Mouse (Mus musculus) spleen, postnatal 4 days (tissue): ENCODE data around the gene Hpn.

ENCODE experiments used
- DNase-seq, 2 experiments: peaks; one replicate each; pipeline ENCODE4 v3.0.0; 2022; ENCODE audit warnings: low spot score in 2 of 2

Gene Hpn

GRCm38 (mm10) chr7:31140941-31141340, 25.9 kb upstream of the Hpn start:
- no peak for DNase-seq

GRCm38 (mm10) chr7:31140302-31140701, 25.2 kb upstream of the Hpn start:
- DNase-seq, result no peak

DNA sequence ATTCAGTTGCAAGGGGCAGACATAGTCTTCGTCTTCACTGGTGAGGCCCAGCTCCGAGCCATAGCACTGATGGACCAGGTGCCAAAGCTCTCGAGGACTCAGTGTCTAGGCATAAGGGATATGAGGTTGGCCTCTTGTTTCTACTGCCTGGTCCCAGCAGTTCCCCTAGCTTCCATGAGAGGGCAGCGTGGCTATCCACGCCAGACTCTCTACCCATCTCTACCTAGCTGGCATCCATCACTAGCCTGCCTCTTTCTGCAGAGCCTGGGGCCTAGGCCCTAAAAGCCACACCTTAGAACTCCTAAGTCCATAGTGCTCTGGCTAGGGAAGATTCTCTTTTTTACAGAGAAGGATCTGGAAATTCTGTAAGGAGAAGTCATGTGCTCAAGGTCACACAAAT, 24.7 kb upstream of the Hpn start:
- DNase-seq, result peak; percentile 64 to 81

DNA sequence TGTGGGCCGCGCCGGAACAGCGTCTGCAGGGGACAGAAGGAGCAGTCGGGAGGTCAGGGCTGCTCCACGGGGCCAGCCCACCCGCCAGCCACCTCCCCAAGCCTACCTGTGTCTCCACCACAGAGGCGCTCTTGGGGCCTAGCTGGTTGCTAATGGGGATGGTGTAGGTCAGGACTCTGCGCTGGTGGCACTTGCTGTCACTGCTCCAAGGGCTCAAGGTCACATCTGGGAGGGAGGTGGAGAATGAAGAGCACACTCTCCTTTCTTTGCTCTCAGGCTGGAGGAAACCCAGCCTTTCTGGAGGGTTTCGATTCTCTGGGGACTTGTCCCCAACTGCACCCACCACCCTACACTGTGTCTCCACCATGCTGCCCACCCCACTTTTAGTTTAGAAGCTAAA, 20.6 kb upstream of the Hpn start:
- no peak for DNase-seq

DNA sequence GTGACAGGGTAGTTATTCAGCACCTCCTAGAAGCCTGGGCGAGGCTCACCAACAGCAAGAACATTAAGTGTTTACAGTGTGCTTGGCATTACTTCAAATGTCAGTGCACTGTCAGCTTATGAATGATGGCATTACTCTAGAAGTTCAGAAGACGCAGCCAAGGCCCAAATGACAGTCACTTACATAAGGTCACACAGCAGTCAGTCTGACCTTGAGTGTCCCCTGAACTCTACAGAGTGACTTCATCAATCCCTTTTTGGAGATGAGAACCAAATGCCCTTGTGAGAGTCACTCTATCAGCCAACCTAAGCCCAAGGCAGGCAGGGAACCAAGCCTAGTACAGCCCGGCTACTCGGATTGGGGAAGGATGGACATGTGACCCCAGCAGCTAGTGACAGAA, 16.8 kb upstream of the Hpn start:
- DNase-seq, result no peak

- no peak for DNase-seq
These were observed 15.8 kb upstream of the Hpn start for GRCm38 (mm10) chr7:31130841-31131240.

DNA sequence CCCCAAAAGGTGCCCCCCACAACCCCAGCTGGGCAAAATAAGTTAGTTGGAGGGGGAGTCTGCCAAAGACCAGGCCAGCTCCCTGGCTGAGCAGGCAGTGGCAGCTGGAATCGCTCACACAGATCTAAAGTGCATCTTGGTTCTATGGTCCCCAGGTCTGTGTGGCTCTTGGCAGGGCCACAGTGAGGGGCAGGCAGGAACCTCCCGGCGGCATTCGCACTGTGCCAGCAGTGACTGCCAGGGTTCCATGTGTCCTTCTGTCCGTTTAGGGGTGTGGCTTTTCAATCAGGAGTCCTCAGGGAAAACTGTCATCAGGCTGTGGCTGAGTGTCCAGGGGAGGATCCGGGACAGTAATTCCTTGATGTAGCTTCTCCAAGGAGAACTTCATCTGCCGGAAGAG, 15.1 kb upstream of the Hpn start:
- DNase-seq, result no peak

GRCm38 (mm10) chr7:31128157-31128705, 13.1 kb upstream of the Hpn start:
- no peak for DNase-seq

- DNase-seq, result no peak
These were observed 12.0 kb upstream of the Hpn start, which contains the start of gene Scn1b for GRCm38 (mm10) chr7:31126851-31127724. TSS of gene Scn1b (minus strand) at chr7:31127003.

DNA sequence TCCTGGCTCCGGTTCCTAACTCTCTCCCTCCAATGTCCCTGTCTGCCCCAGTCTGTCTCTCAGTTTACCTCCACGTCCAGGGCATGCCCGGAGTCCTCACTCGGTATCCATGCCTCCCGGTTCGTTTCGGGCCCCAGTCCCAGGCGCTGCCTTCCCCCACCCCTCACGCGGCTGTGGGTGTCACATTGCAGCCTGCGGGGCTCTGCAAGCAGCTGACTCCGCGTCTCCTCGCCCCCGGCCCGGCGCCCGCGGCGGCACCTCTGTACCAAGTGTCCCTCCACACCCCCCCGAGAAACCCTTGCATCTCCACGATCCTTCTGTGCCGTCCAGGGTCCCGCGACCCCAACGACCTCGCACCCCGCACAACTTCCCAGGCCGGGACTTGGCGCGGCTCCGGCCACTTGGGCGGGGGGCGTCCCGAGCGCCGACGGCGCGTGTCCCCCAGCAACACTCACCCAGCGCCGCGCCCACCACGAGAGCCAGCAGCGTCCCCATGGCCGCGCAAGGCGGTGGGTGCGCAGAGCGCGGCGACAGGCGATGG, 11.2 kb upstream of the Hpn start:
- DNase-seq, result no peak

DNA sequence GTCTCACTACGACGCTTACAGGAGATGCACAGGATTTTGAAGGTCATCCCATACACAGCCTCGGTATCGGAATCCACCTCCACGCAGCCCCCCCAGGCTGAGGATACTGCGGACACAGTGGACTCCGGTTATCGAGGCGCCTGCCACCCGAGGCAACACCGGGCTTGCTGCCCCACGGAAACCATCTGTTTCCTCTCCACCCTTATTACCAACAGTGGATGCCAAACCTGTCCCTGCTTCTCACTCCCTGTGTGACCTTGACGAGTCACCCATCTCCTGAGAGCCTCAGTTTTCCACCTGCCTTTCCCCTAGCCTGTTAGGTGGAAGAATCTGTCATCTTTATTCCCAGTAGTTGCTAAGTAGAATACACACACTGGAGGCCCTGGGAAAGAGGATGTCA, 10.0 kb upstream of the Hpn start:
- no peak for DNase-seq

DNA sequence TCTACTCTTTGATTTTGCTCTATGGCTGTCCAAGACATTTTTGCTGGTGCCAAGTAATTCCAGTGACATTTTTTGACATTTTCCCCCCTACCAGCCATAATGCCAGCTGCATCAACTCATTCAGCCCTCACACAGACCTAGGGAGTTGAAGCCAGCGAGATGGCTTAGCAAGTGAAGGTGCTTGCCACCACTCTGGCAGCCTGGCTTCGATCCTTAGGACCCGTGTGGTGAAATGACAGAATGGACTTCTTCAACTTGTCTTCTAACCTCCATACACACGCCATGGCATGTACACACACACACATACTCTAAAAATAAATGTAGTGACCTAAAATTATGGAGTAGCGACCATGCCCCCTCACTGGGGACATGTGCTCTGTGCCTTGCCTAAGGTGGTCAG, 9.3 kb upstream of the Hpn start:
- DNase-seq, result no peak

GRCm38 (mm10) chr7:31123697-31124096, 8.6 kb upstream of the Hpn start:
- no peak for DNase-seq

- DNase-seq, result no peak
These were observed 7.8 kb upstream of the Hpn start for GRCm38 (mm10) chr7:31122641-31123631.

DNA sequence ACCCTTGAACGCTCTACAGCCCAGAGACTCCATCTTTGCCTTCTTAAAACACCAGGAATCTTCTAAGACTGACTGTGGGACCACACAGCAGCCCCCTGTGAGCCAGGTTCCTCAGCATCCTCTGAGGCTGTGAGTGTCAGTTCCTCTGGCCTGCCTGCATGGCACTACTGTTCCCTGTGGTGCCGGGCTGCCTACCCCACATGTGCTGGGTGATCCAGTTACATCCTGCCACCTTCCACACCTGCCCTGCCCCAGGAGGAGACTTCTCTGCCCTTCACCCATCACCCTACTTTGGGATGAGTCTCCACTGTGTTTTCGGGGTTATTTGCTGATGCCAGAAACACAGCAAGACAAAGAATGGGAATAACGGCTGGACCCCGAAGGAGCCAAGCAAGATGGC, 4.5 kb upstream of the Hpn start:
- DNase-seq, result no peak

GRCm38 (mm10) chr7:31118486-31118885, 3.4 kb upstream of the Hpn start:
- no peak for DNase-seq

DNA sequence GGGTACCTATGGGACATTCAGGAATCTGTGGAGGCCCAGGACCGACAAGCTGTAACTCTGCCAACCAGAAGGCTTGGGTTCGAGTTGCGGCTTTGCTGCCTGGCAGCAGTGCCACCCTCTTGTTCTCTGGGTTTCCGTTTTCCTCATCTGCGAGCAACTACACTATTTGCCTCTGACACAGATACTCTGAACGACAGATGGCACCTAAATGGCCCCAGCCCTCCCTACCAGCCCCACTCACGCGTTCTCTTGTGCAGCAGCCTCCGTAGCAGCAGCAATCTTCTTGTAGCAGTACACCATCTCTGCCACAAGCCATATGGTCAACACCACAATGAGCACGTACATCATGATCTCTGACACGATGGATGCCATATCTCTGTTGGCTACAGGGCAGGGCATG, 2.4 kb upstream of the Hpn start:
- DNase-seq, result no peak

DNA sequence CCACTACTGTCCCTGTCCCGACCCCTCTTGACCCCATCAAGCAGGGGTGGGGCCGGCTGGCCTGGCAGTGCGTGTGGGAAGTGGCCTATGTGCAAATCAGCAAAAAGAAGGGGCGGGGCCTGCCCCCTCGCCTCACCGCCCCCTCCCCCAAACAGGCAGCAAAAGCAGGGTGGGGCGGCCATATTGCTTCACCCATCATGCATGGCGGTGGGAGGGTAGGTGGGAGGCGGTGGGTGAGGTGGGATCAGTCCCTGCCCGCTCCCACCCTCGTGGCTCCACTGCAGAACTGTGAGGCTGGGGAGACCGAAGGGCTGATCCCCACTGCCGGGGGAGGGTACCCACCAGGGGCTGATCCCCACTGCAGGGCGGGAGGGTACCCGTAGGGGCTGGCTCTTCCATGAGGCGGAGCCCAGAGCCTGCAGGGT, 1.6 kb upstream of the Hpn start:
- no peak for DNase-seq

DNA sequence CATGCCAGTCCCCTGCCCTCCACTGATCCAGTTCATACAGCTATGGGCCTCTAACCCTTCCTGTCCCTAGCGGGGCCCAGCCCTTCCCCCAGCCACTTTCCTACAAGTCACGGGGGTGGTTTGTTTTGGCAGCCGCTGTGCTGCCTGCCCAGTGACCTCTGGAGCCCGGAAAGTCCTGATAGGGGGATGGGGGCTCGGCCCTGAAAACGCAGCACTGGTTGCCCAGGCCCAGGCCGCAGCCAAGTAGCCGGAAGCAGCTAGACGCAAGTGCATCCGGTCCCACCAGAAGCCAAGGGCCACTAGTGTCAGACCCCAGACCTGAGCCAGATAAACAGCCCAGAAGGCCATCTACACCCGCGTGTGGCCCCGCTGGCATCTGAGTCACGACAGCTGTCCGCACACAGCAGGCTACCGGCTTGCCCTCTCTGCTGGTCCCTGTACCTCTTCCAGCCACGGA, 525 bp upstream of the Hpn start:
- peak in 1 of 2 experiments; percentile 45 for DNase-seq

- DNase-seq, result no peak
These were observed 444 bp downstream of the Hpn start for GRCm38 (mm10) chr7:31114646-31115045.

GRCm38 (mm10) chr7:31113800-31114199, 1.3 kb downstream of the Hpn start:
- no peak for DNase-seq

- no peak for DNase-seq
These were observed 3.1 kb downstream of the Hpn start for GRCm38 (mm10) chr7:31112036-31112435.
